Mouse (Mus musculus): ENCODE data around the gene Prrt1. TPM values are rescaled to one million over a fixed set of nuclear protein-coding genes. Genes with fewer than 3 reads are reported as not detected.

Gene Prrt1
- total and polyA plus RNA-seq, 3 experiments, result 1.0 TPM; not detected in 2

GRCm38 (mm10) chr17:34646906-34647787 is 17.8 kb downstream of the Prrt1 start, which contains the start of gene Atf6b (continued):
- TF ChIP-seq CTCF (IDR thresholded peaks at IDR 0.05 in 2 of 3, conservative IDR thresholded peaks at IDR 0.05 in 1 of 3; ENCODE audit: control insufficient read depth in 1 of 3, insufficient read depth in 1 of 3, low read depth in 2 of 3, low read length in 3 of 3, poor library complexity in 1 of 3, severe bottlenecking in 1 of 3) (no peak), BHLHE40 (IDR thresholded peaks at IDR 0.05; ENCODE audit: borderline replicate concordance, low read depth, low read length) (no peak), TAL1 (IDR thresholded peaks at IDR 0.05; ENCODE audit: low read length) (no peak), NRF1 (IDR thresholded peaks at IDR 0.05; ENCODE audit: insufficient read depth, low read depth, low read length, poor library complexity, severe bottlenecking) (peak; percentile 75), ZNF384 (IDR thresholded peaks at IDR 0.05; ENCODE audit: low read depth, low read length) (no peak), CHD2 (IDR thresholded peaks at IDR 0.05; ENCODE audit: low read length) (no peak), USF2 (IDR thresholded peaks at IDR 0.05; ENCODE audit: borderline replicate concordance in 1 of 2, insufficient read depth in 1 of 2, low read depth in 1 of 2, low read length in 2 of 2) (peak; percentile 79 to 86), USF1 (IDR thresholded peaks at IDR 0.05; ENCODE audit: low read depth, low read length) (peak; percentile 97), MAX (IDR thresholded peaks at IDR 0.05; ENCODE audit: low read length) (peak; percentile 96), CHD1 (IDR thresholded peaks at IDR 0.05; ENCODE audit: low read depth, low read length) (no peak), MYC (IDR thresholded peaks at IDR 0.05; ENCODE audit: low read depth, low read length) (peak; percentile 69), UBTF (IDR thresholded peaks at IDR 0.05; ENCODE audit: borderline replicate concordance, insufficient read depth, low read depth, low read length) (no peak), TCF12 (IDR thresholded peaks at IDR 0.05; ENCODE audit: low read depth, low read length) (peak; percentile 37), POLR2A (IDR thresholded peaks at IDR 0.05; ENCODE audit: control insufficient read depth in 1 of 2, insufficient read depth in 1 of 2, low read depth in 1 of 2, low read length in 2 of 2, poor library complexity in 1 of 2) (peak; percentile 78 to 83; a peak in 3 of 4 replicates), GATA1 (IDR thresholded peaks at IDR 0.05; ENCODE audit: low read depth, low read length) (no peak), ZMIZ1 (IDR thresholded peaks at IDR 0.05; ENCODE audit: low read depth, low read length) (no peak), KAT2A (conservative IDR thresholded peaks at IDR 0.05; ENCODE audit: low read depth, low read length) (peak; percentile 90), HCFC1 (IDR thresholded peaks at IDR 0.05; ENCODE audit: low read depth, low read length) (peak; percentile 97), MAFK (IDR thresholded peaks at IDR 0.05; ENCODE audit: borderline replicate concordance, low read depth, low read length) (no peak), ZKSCAN1 (IDR thresholded peaks at IDR 0.05; ENCODE audit: low read depth, low read length) (no peak), RCOR1 (IDR thresholded peaks at IDR 0.05; ENCODE audit: low read depth, low read length) (no peak), NELFE (IDR thresholded peaks at IDR 0.05; ENCODE audit: low read depth, low read length) (peak; percentile 54), ETS1 (IDR thresholded peaks at IDR 0.05; ENCODE audit: low read depth, low read length) (peak; percentile 18; the same call in 1 of the 2 replicates)

Data from MEL (cell line).